Mouse (Mus musculus): ENCODE results near the gene Slco1a1.

GRCm38 (mm10) chr6:141946862-141947261 is at the start of gene Slco1a1:
- TF ChIP-seq POLR2A (IDR thresholded peaks at IDR 0.05; ENCODE audit: borderline replicate concordance, control insufficient read depth, low read depth, low read length) (no peak), CTCF (IDR thresholded peaks at IDR 0.05; ENCODE audit: control insufficient read depth, insufficient read depth, low read length) (no peak)

All from bone marrow, adult 2 months (tissue).